Mouse (Mus musculus) kidney, postnatal 4 days (tissue): ENCODE measurements around the gene Arhgdia.
"Not testable (repeated sequence)": the region's sequence is repeated elsewhere in the genome, so short reads cannot be mapped to it uniquely, and the experiment has no call there.

Source experiments
- DNase-seq, 2 experiments: peaks; one replicate each; pipeline ENCODE4 v3.0.0; 2021; ENCODE audit warnings: mixed read lengths in 2 of 2

The Arhgdia gene

GRCm38 (mm10) chr11:120578024-120578693 lies 3.3 kb downstream of the Arhgdia start:
- DNase-seq: peak in 1 of 2 experiments; percentile 10

GRCm38 (mm10) chr11:120577211-120578023 lies 4.0 kb downstream of the Arhgdia start:
- DNase-seq: peak; percentile 44 to 58

GRCm38 (mm10) chr11:120576365-120576981 lies 5.0 kb downstream of the Arhgdia start:
- DNase-seq: peak; percentile 35 to 60

- no peak for DNase-seq
These were observed 5.5 kb downstream of the Arhgdia start for GRCm38 (mm10) chr11:120575940-120576339.

GRCm38 (mm10) chr11:120575046-120575445 lies 6.4 kb downstream of the Arhgdia start:
- DNase-seq: no peak

GRCm38 (mm10) chr11:120574278-120574600 lies 7.2 kb downstream of the Arhgdia start:
- DNase-seq: no peak

DNA sequence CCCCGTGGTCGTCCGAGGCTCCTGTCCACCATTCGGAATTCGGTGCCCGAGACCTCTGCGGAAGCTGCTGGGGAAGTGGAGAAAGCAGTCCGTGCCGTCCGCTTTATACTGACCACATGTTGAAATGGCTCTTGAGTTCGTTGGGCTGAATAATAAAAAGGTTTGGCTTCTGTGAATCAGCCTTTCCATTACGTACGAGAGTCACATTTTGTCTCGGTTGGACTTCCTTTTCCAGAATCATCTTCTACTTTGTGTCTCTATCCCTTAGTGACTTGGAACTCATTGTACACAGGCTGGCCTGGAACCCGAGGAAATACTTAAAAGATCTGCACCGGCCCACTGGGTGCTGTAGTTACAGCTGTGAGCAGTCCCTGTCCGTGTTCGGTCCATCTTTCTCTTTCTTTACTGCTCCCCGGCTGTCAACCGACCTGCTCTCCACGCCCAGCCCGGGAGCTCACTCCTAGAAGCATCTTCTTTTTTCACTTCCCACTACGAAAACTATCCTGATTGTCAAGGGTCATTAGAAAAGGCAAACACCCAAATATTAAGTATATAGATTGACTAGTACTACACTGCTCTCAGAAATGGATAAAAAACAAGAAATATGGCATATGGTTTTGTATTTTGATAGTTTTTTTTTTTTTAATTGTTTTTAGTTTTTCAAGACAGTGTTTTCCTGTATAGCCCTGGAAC lies 7.7 kb downstream of the Arhgdia start:
- peak; percentile 17 to 38 for DNase-seq

- peak; percentile 100 for DNase-seq
These were observed 8.5 kb downstream of the Arhgdia start, which contains the start of gene P4hb for GRCm38 (mm10) chr11:120572752-120573584. Gene P4hb (minus strand): TSS chr11:120573253.

DNA sequence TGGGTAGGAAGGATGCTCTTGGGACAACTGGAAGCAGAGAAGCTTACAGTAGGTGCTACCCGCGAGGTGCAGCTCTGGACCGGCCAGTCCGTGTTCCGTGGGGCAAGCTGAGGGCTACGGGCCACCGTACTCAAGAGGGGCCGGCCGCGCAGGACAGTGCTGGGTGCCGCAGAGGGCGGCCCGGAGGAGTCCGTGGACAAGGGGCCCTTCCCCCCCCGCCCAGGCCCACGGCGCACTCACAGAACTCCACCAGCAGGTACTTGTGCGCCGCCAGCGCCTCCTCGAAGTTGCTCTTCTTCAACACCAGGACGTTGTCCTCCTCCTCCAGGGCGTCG lies 9.0 kb downstream of the Arhgdia start:
- DNase-seq: no peak

DNA sequence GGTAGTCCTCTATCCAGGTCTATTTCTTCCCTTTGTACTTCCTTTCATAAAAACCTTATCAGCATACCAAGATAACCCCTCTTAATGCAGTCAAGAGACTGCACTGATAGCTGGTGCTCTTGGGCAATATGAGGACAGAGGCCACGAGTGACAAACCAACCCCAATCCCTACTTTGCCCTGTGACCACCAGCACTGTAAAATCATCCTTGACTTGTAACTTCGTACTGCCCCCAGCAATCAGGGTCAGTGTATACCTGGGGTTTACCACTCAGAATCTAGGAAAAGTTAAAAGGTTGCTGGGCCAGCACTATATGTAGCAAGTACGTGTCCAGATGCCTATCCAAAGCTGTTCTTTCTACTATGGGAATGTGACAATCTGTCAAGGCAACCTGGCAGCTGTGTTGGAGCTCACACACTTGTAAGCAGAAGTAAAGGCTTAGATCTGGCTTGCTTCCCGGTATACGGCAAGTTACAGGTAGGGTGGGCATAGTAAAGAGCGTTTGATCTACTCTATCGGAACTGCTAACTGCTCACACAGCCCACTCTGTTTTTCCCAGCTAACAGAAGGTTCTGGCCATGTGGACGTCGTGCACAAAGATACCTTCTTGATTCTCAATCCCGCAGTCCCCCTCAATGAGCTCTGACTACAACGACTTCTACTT lies 9.5 kb downstream of the Arhgdia start:
- DNase-seq: no peak

DNA sequence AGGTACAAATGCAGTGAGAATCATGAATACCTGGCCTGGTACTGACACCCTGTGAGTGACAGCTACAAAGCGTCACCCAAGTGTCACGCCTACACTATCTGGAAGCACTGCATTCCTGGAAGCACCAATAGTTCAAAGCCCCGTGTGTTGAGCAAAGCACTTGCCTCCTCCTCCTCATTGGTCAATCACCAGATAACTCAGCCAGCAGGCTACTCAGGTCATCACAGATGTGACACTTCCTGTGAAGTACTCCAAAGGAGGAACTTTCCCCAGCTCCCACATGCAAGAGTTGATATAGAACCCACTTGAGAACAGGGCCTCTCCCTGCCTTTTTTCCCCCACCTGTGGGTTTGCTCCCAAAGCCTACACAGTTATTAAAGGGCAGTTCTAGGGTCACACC lies 10.3 kb downstream of the Arhgdia start:
- no peak for DNase-seq

- no peak for DNase-seq
These were observed 13.1 kb downstream of the Arhgdia start for GRCm38 (mm10) chr11:120568324-120568723.

DNA sequence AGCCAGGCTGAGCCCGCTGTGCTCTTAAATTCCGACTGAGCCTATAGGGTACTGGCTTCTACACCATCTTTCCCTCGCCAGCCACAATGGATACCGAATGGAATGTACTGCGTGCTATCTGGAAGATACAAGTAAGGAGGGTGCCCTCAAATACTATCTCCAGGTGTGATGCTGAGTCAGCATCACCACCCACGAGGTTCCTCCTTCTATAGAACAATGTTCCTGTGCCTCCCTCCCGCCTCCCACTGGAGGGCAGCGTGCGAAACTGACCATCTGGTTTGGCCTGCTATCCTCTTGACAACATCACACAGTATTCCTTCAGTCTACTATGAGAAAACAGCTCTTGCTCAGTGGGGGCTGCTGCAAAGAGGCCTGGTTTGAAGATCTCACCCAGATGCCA lies 16.3 kb downstream of the Arhgdia start:
- DNase-seq: no peak

DNA sequence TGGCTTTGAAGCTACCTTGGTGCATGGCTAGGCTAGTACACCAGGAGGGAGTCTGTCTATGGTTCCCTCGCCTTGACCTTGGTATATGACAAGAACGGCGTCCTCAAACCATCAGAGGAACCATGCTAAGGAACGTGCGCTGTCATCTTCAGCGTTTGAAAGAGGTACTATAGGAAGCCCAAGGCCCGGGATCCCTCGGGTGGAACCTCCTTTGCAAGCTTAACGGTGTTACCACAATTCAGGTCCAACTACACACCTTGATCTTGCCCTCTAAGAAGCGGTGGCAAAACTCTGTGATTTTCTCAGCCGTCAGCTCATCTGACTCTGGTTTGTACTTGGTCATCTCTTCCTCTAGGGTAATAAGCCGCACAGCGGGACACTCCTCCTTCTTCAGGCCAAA lies 18.5 kb downstream of the Arhgdia start:
- no peak for DNase-seq

GRCm38 (mm10) chr11:120560952-120561728 lies 20.3 kb downstream of the Arhgdia start:
- no peak for DNase-seq

DNA sequence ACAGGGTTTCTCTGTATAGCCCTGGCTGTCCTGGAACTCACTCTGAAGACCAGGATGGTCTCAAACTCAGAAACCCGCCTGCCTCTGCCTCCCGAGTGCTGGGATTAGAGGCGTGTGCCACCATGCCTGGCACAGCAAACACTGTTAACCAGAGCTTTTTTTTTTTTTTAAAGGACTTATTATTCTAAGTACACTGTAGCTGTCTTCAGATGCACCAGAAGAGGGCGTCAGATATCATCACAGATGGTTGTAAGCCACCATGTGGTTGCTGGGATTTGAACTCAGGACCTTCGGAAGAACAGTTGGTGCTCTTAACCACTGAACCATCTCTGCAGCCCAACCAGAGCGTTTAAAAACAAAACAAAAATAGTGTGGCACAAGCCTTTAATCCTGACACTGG lies 22.6 kb downstream of the Arhgdia start:
- DNase-seq: not testable (repeated sequence)

DNA sequence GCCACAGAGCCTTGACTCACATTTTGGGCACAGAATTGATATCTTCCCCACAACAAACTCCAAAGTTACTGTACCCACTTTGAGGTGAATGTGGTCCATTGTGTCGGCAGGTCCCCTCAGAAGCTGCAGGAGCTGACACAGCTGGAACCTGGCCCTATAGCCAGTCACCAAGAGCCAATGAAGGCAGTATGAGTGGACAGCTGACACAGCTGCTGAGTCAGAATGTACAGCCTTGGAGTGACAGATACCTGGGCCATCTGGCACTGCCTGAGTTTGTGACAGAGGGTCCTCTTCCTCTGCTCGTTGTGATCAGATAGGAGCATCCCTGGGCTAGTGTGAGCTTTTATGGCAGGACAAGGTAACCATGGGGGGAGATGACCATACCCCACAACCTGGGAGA lies 26.2 kb downstream of the Arhgdia start:
- no peak for DNase-seq

GRCm38 (mm10) chr11:120554834-120555233 lies 26.6 kb downstream of the Arhgdia start:
- no peak for DNase-seq

DNA sequence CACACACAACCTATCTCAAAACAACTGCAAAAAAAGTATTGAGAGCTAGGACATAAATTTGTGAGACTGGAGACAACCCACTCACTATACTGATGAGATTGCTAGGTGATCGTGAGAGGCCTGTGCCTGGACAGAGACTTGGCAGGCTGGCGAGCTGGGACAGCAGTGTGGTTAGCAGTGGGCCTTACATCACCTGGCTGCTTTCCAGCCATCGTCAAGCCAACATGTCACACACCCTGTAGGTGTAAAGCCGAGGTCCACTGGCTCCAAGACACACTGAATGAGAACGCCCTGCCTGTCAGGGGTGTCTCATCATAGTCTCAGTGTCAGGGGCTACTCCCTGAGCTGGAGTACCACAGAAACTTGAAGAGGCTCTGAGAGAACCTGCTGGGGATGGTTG lies 28.7 kb downstream of the Arhgdia start:
- DNase-seq: no peak

GRCm38 (mm10) chr11:120550810-120551440 lies 30.5 kb downstream of the Arhgdia start, which contains the start of gene Ppp1r27:
Gene Ppp1r27 (minus strand): TSS chr11:120551132.
- DNase-seq: no peak
